Mouse (Mus musculus) heart, adult 2 months (tissue): Measurements from ENCODE around the gene Cntrl.

Source experiments
- CTCF ChIP-seq: fragments of 200-600 bp; IDR thresholded peaks from 2 replicates; pipeline ENCODE4 v1.8.1; 2022; ENCODE audit warnings: antibody characterized with exemption, mild to moderate bottlenecking, moderate library complexity
- EP300 ChIP-seq: fragments of 200-500 bp; IDR thresholded peaks from 2 replicates; pipeline ENCODE4 v1.6.1; 2011; ENCODE audit warnings: low read depth, low read length, control low read depth; ENCODE audit not compliant: insufficient read depth
- POLR2A ChIP-seq: fragments of 200-500 bp; IDR thresholded peaks from 2 replicates; pipeline ENCODE4 v1.6.1; 2011; ENCODE audit warnings: mild to moderate bottlenecking, low read depth, low read length, control low read depth; ENCODE audit not compliant: insufficient read depth

- TF ChIP-seq POLR2A (no peak), CTCF (no peak), EP300 (no peak)
These were observed 50.9 kb downstream of the Cntrl start for GRCm38 (mm10) chr2:35160206-35160605.
